Mouse (Mus musculus) heart, embryonic 10.5 days (tissue): ENCODE measurements around the gene Cxcl15. TPM values are rescaled to one million over a fixed set of nuclear protein-coding genes. Genes with fewer than 3 reads are reported as not detected.
A peak's percentile ranks its signal among the peaks of the same experiment; 100 is the strongest.

Experiments used
- DNase-seq: peaks from one replicate; pipeline ENCODE4 v3.0.0-alpha.2; 2017; ENCODE audit warnings: low spot score
- H3K27ac ChIP-seq: fragments of 300-500 bp; sonication (generic); 2 replicates; pipeline ENCODE4 v1.5.1; 2016; ENCODE audit warnings: mild to moderate bottlenecking
- H3K27me3 ChIP-seq: fragments of 300-500 bp; sonication (generic); 2 replicates; pipeline ENCODE4 v1.6.1; 2016; ENCODE audit warnings: mild to moderate bottlenecking; ENCODE audit not compliant: poor library complexity, insufficient read depth, severe bottlenecking
- H3K36me3 ChIP-seq: fragments of 300-500 bp; sonication (generic); 2 replicates; pipeline ENCODE4 v1.6.1; 2016; ENCODE audit warnings: mild to moderate bottlenecking, moderate library complexity
- H3K4me1 ChIP-seq: fragments of 300-500 bp; sonication (generic); 2 replicates; pipeline ENCODE4 v1.6.1; 2016; ENCODE audit warnings: mild to moderate bottlenecking
- H3K4me3 ChIP-seq: fragments of 300-500 bp; sonication (generic); 2 replicates; pipeline ENCODE4 v1.5.1; 2016; ENCODE audit warnings: mild to moderate bottlenecking, moderate library complexity
- H3K9me3 ChIP-seq: fragments of 300-500 bp; sonication (generic); 2 replicates; pipeline ENCODE4 v1.6.1; 2016; ENCODE audit warnings: mild to moderate bottlenecking, moderate library complexity
- WGBS: fragments of 180-500 bp; shearing (Covaris S2); methylation state at CpG from one replicate; pipeline ENCODE4 v1.1.7; 2016; 5-methylcytosine and 5-hydroxymethylcytosine counted together
- polyA plus RNA-seq: library from polyadenylated mRNA; unstranded; fragments of >200 nt; fragmentation: Nextera tagmentation; extraction: Ambion mirVana; gene quantifications from 2 replicates; pipeline ENCODE4 v1.2.1, GENCODE M21; 2016

The Cxcl15 gene
- 0.15 TPM in 1 of 2 replicates, not detected in the other for polyA plus RNA-seq

GRCm38 (mm10) chr5:90794195-90794625 lies at the start of gene Cxcl15:
Gene Cxcl15, plus strand, starts transcription at chr5:90794534.
- no peak within 1 kb of the TSS for H3K4me3 ChIP-seq
- no peaks in the 10 kb centered on the region for H3K36me3 ChIP-seq
- no peaks in the 10 kb centered on the region for H3K27me3 ChIP-seq
- H3K4me1 ChIP-seq = no peaks in the 10 kb centered on the region
- 75% methylated on average over 5 of the region's 5 CpGs for WGBS
- H3K27ac ChIP-seq = no peak within 1 kb of the TSS
- no peak for DNase-seq
- no peaks in the 10 kb centered on the region for H3K9me3 ChIP-seq

DNA sequence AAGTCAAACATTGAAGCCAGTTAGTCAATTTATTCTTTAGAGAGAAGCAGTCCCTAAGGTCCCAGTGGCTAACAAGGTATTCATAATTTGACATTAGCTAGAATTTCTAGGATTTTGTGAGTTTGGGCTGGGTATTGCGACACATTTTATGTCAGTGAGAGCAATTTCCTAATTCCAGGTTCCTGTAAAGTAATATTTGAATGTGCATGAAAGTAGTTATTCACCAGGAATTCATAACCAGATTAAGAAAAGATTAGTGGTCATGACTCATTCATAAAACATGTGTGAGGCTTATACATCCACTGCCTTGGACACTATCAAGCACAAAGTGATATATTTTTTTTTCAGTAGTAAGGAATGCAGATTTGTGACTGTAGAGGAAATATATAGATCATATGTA lies 40.4 kb upstream of the Cxcl15 start:
- Histone ChIP-seq H3K4me3 (no peak overlapping the region), H3K36me3 (no peaks in the 10 kb centered on the region), H3K27ac (no peak overlapping the region), H3K4me1 (peaks cover 2% of the 10 kb centered on the region), H3K9me3 (no peaks in the 10 kb centered on the region), H3K27me3 (peaks cover 9% of the 10 kb centered on the region)
- DNase-seq = no peak
- WGBS = 90% methylated on average over 1 of the region's 1 CpGs

DNA sequence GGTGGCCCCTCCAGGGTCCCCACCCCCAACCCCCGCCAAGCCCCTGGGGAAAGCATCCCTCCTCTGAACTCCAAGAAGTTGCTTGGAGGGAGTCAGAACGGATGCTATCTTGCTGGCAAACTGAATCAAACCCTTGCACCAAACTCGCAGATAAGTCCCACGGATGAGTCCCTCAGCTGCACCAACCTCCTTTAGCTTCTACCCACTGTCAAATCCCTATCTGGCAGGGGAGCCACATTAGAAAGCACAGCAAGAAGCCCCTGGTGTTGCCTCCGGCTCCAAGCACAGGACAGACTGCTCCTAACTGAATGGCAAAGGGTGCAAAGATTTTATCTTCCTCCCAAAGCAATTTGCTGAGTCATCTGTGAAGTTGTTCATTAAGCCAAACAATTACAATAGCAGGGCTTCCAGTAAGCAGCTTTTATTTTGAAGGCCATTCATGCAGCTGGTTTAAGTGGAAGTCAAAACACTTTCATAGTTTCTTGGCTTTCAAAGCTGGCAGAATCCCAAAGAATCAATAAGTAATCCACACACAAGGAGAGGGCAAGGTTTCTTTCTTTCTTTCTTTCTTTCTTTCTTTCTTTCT lies 36.2 kb upstream of the Cxcl15 start:
- H3K27me3 ChIP-seq = peaks cover 33% of the 10 kb centered on the region
- no peak for DNase-seq
- 20% methylated on average over 5 of the region's 5 CpGs for WGBS
- H3K27ac ChIP-seq = no peak overlapping the region
- no peak overlapping the region for H3K4me3 ChIP-seq
- H3K36me3 ChIP-seq = no peaks in the 10 kb centered on the region
- no peaks in the 10 kb centered on the region for H3K9me3 ChIP-seq
- H3K4me1 ChIP-seq = peaks cover 10% of the 10 kb centered on the region

DNA sequence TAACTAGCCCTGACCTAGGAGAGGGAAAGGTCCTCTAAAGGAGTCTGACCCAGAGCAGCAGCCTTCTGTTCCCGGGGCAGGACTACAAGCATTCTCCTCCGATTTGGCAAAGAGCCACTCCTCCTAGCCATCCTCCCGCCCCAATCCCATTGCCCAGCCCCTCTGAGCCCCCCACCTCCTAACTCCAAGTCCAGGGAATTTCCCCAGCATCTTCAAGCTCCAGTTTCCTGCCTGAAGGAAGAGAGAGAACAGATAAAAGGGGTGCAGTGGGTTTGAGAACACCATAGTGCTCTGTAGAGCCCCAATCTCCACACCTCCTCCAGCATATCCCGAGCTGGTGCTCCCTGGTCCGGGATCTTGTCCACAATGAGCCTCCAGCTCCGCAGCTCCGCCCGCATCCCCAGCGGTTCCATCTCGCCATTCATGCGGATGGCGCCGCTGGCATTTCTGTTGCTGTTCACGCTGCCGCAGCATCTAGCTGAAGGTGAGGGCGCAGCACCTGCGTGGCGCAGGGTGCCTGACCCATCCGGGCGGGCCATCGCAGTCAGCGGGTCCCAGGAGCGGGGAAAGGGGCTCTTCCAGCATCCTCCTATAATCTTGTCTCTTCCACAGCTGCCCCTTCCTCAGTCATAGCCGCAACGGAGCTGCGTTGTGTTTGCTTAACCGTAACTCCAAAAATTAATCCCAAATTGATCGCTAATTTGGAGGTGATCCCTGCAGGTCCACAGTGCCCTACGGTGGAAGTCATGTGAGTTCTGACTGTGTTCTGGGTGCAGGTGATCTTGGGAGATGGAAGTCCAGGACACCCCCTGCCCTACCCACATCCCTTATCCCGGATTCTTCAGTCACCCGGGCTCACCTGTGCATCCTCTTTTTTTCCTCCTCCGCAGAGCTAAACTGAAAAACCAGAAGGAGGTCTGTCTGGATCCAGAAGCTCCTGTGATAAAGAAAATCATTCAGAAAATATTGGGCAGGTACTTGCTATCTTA lies 35.0 kb upstream of the Cxcl15 start, which contains the start of gene Cxcl5:
Gene Cxcl5, plus strand, starts transcription at position 284 of the 989 bp plus-strand sequence.
- peak within 1 kb of the TSS; percentile 46 for H3K4me3 ChIP-seq
- H3K4me1 ChIP-seq = peaks cover 10% of the 10 kb centered on the region
- no peaks in the 10 kb centered on the region for H3K36me3 ChIP-seq
- H3K27me3 ChIP-seq = peaks cover 33% of the 10 kb centered on the region
- DNase-seq = no peak
- no peak within 1 kb of the TSS for H3K27ac ChIP-seq
- no peaks in the 10 kb centered on the region for H3K9me3 ChIP-seq
- 7% methylated on average over 32 of the region's 32 CpGs for WGBS

- H3K27ac ChIP-seq = no peak overlapping the region
- H3K27me3 ChIP-seq = peaks cover 33% of the 10 kb centered on the region
- H3K36me3 ChIP-seq = no peaks in the 10 kb centered on the region
- H3K4me3 ChIP-seq = no peak overlapping the region
- peaks cover 10% of the 10 kb centered on the region for H3K4me1 ChIP-seq
- H3K9me3 ChIP-seq = no peaks in the 10 kb centered on the region
- 52% methylated on average over 4 of the region's 4 CpGs for WGBS
- DNase-seq = no peak
Measured at GRCm38 (mm10) chr5:90760303-90760702, 34.0 kb upstream of the Cxcl15 start.

DNA sequence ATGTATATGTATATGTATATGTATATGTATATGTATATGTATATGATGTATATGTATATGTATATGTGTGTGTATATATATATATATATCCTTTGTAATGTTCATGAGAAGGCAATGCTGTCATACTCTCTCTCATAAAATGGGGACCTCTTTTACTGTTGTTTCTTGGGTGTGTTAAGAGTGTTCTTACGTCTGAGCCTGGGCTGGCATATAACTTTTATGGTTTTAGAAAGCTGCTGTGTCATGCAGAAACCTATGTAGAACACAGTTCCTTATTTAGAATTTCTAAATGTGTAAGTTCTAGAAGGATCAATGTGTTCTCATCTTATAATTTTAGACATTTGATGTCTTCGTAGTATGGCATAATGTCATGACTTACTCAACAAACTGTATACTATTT lies 33.5 kb upstream of the Cxcl15 start:
- Histone ChIP-seq H3K27ac (no peak overlapping the region), H3K36me3 (no peaks in the 10 kb centered on the region), H3K4me3 (no peak overlapping the region), H3K9me3 (no peaks in the 10 kb centered on the region), H3K27me3 (peaks cover 33% of the 10 kb centered on the region), H3K4me1 (peaks cover 10% of the 10 kb centered on the region)
- no peak for DNase-seq
- WGBS = 85% methylated on average over 2 of the region's 2 CpGs

- 81% methylated on average over 3 of the region's 3 CpGs for WGBS
Measured at GRCm38 (mm10) chr5:90761834-90762233, 32.5 kb upstream of the Cxcl15 start.

GRCm38 (mm10) chr5:90763912-90764665 lies 30.2 kb upstream of the Cxcl15 start:
- 80% methylated on average over 12 of the region's 12 CpGs for WGBS
- Histone ChIP-seq H3K27ac (no peak overlapping the region), H3K36me3 (no peaks in the 10 kb centered on the region), H3K4me3 (no peak overlapping the region), H3K27me3 (peaks cover 23% of the 10 kb centered on the region), H3K4me1 (peaks cover 6% of the 10 kb centered on the region), H3K9me3 (no peaks in the 10 kb centered on the region)
- DNase-seq = no peak

More at GRCm38 (mm10) chr5:90761834-90762233, 32.5 kb upstream of the Cxcl15 start:
- H3K4me3 ChIP-seq = no peak overlapping the region
- H3K4me1 ChIP-seq = peaks cover 10% of the 10 kb centered on the region
- no peak for DNase-seq
- H3K27ac ChIP-seq = no peak overlapping the region
- no peaks in the 10 kb centered on the region for H3K9me3 ChIP-seq
- H3K36me3 ChIP-seq = no peaks in the 10 kb centered on the region
- H3K27me3 ChIP-seq = peaks cover 33% of the 10 kb centered on the region

GRCm38 (mm10) chr5:90765821-90766606 lies 28.3 kb upstream of the Cxcl15 start:
- Histone ChIP-seq H3K4me3 (no peak overlapping the region), H3K27me3 (peaks cover 8% of the 10 kb centered on the region; the same call in 1 of the 2 replicates), H3K4me1 (no peaks in the 10 kb centered on the region), H3K36me3 (no peaks in the 10 kb centered on the region), H3K9me3 (no peaks in the 10 kb centered on the region), H3K27ac (no peak overlapping the region)
- DNase-seq = no peak
- WGBS = 57% methylated on average over 8 of the region's 8 CpGs

- no peaks in the 10 kb centered on the region for H3K9me3 ChIP-seq
- H3K4me1 ChIP-seq = no peaks in the 10 kb centered on the region
- H3K27ac ChIP-seq = no peak within 1 kb of the TSS
- no peaks in the 10 kb centered on the region for H3K36me3 ChIP-seq
- 60% methylated on average over 3 of the region's 3 CpGs for WGBS
- DNase-seq = no peak
- no peak within 1 kb of the TSS for H3K4me3 ChIP-seq
- H3K27me3 ChIP-seq = no peaks in the 10 kb centered on the region; the same call in 1 of the 2 replicates
Measured at GRCm38 (mm10) chr5:90768218-90768617, 26.1 kb upstream of the Cxcl15 start, which contains the start of gene Ppbp. Gene Ppbp, plus strand, starts transcription at chr5:90768518.

- Histone ChIP-seq H3K27me3 (no peaks in the 10 kb centered on the region; the same call in 1 of the 2 replicates), H3K36me3 (no peaks in the 10 kb centered on the region), H3K27ac (no peak overlapping the region), H3K4me3 (no peak overlapping the region), H3K4me1 (no peaks in the 10 kb centered on the region), H3K9me3 (no peaks in the 10 kb centered on the region)
- 78% methylated on average over 3 of the region's 3 CpGs for WGBS
- no peak for DNase-seq
Measured at GRCm38 (mm10) chr5:90771369-90771768, 23.0 kb upstream of the Cxcl15 start.
